Mouse (Mus musculus): ENCODE measurements at regions not wholly inside any gene's neighbourhood (a gene's known extent, or its start where the extent isn't known, plus 50 kb on each side); places are given as distances from the start of the nearest gene placed in this dataset.

- H3K27ac ChIP-seq (ENCODE audit: low read depth, low read length), result peak overlapping the region; percentile 41; the same call in 1 of the 2 replicates
- H3K4me2 ChIP-seq (ENCODE audit: low read depth, low read length, severe bottlenecking), result 0 out of 2 replicates have a peak overlapping the region, but pooled peaks have one; percentile 11
- H3K4me3 ChIP-seq (ENCODE audit: low read depth, low read length), result no peak overlapping the region
- peak; percentile 64 for ATAC-seq (replicated peaks; ENCODE audit: low FRiP score)
- 24% methylated on average over 5 of the region's 5 CpGs for WGBS
- peaks cover 9% of the 10 kb centered on the region for H3K4me1 ChIP-seq (replicated peaks; ENCODE audit: control insufficient read depth, insufficient read depth, low read length)
- no peaks in the 10 kb centered on the region for H3K9me3 ChIP-seq (ENCODE audit: control insufficient read depth, low read length)
- DNase-seq (ENCODE audit: low spot score), result no peak
- no peaks in the 10 kb centered on the region for H3K36me3 ChIP-seq (ENCODE audit: control insufficient read depth, insufficient read depth, low read length)
- H3K27me3 ChIP-seq (ENCODE audit: control insufficient read depth, insufficient read depth, low read length), result no peaks in the 10 kb centered on the region
- H3K9ac ChIP-seq (ENCODE audit: low read length), result no peak overlapping the region; the same call in 1 of the 2 replicates
Observed at GRCm38 (mm10) chr11:24628619-24629018, 550.8 kb downstream of the Bcl11a start.

GRCm38 (mm10) chr11:24629431-24629830, 551.6 kb downstream of the Bcl11a start:
- WGBS, result 75% methylated on average over 4 of the region's 4 CpGs
- no peak overlapping the region for H3K4me2 ChIP-seq (ENCODE audit: low read depth, low read length, severe bottlenecking)
- H3K4me3 ChIP-seq (ENCODE audit: low read depth, low read length), result no peak overlapping the region
- ATAC-seq (replicated peaks; ENCODE audit: low FRiP score), result no peak
- peaks cover 9% of the 10 kb centered on the region for H3K4me1 ChIP-seq (replicated peaks; ENCODE audit: control insufficient read depth, insufficient read depth, low read length)
- DNase-seq (ENCODE audit: low spot score), result no peak
- H3K9me3 ChIP-seq (ENCODE audit: control insufficient read depth, low read length), result no peaks in the 10 kb centered on the region
- H3K9ac ChIP-seq (ENCODE audit: low read length), result no peak overlapping the region
- no peaks in the 10 kb centered on the region for H3K36me3 ChIP-seq (ENCODE audit: control insufficient read depth, insufficient read depth, low read length)
- H3K27me3 ChIP-seq (ENCODE audit: control insufficient read depth, insufficient read depth, low read length), result no peaks in the 10 kb centered on the region
- no peak overlapping the region for H3K27ac ChIP-seq (ENCODE audit: low read depth, low read length)

- ATAC-seq (replicated peaks; ENCODE audit: low FRiP score), result peak; percentile 60; the same call in 1 of the 2 replicates
- DNase-seq (ENCODE audit: low spot score), result no peak
- Histone ChIP-seq H3K4me1 (replicated peaks; ENCODE audit: control insufficient read depth, insufficient read depth, low read length) (peaks cover 9% of the 10 kb centered on the region), H3K9me3 (ENCODE audit: control insufficient read depth, low read length) (no peaks in the 10 kb centered on the region), H3K9ac (ENCODE audit: low read length) (no peak overlapping the region), H3K27ac (ENCODE audit: low read depth, low read length) (peak overlapping the region; percentile 18; the same call in 1 of the 2 replicates), H3K27me3 (ENCODE audit: control insufficient read depth, insufficient read depth, low read length) (no peaks in the 10 kb centered on the region), H3K4me3 (ENCODE audit: low read depth, low read length) (no peak overlapping the region), H3K4me2 (ENCODE audit: low read depth, low read length, severe bottlenecking) (no peak overlapping the region), H3K36me3 (ENCODE audit: control insufficient read depth, insufficient read depth, low read length) (no peaks in the 10 kb centered on the region)
- WGBS, result 13% methylated on average over 1 of the region's 1 CpGs
Observed at GRCm38 (mm10) chr11:24630403-24630900, 552.6 kb downstream of the Bcl11a start.

- H3K9ac ChIP-seq (ENCODE audit: low read length), result no peak overlapping the region
- H3K27ac ChIP-seq (ENCODE audit: low read depth, low read length), result no peak overlapping the region
- no peak for ATAC-seq (replicated peaks; ENCODE audit: low FRiP score)
- no peaks in the 10 kb centered on the region for H3K9me3 ChIP-seq (ENCODE audit: control insufficient read depth, low read length)
- H3K4me3 ChIP-seq (ENCODE audit: low read depth, low read length), result no peak overlapping the region
- H3K4me2 ChIP-seq (ENCODE audit: low read depth, low read length, severe bottlenecking), result no peak overlapping the region
- no peak for DNase-seq (ENCODE audit: low spot score)
- H3K36me3 ChIP-seq (ENCODE audit: control insufficient read depth, insufficient read depth, low read length), result no peaks in the 10 kb centered on the region
- no peaks in the 10 kb centered on the region for H3K27me3 ChIP-seq (ENCODE audit: control insufficient read depth, insufficient read depth, low read length)
- peaks cover 9% of the 10 kb centered on the region for H3K4me1 ChIP-seq (replicated peaks; ENCODE audit: control insufficient read depth, insufficient read depth, low read length)
- WGBS, result 91% methylated on average over 2 of the region's 2 CpGs
Observed at GRCm38 (mm10) chr11:24631651-24632050, 553.8 kb downstream of the Bcl11a start.

GRCm38 (mm10) chr11:24636716-24637115, 558.9 kb downstream of the Bcl11a start:
- WGBS, result 91% methylated on average over 4 of the region's 4 CpGs
- DNase-seq (ENCODE audit: low spot score), result no peak

GRCm38 (mm10) chr11:24643439-24644109, 565.7 kb downstream of the Bcl11a start:
- no peak overlapping the region for H3K4me2 ChIP-seq (ENCODE audit: low read depth, low read length, severe bottlenecking)
- H3K27me3 ChIP-seq (ENCODE audit: control insufficient read depth, insufficient read depth, low read length), result no peaks in the 10 kb centered on the region
- peak; percentile 57 for DNase-seq (ENCODE audit: low spot score)
- H3K9ac ChIP-seq (ENCODE audit: low read length), result no peak overlapping the region
- no peak overlapping the region for H3K4me3 ChIP-seq (ENCODE audit: low read depth, low read length)
- 52% methylated on average over 11 of the region's 11 CpGs for WGBS
- no peaks in the 10 kb centered on the region for H3K9me3 ChIP-seq (ENCODE audit: control insufficient read depth, low read length)
- no peaks in the 10 kb centered on the region for H3K36me3 ChIP-seq (ENCODE audit: control insufficient read depth, insufficient read depth, low read length)
- no peaks in the 10 kb centered on the region for H3K4me1 ChIP-seq (replicated peaks; ENCODE audit: control insufficient read depth, insufficient read depth, low read length)
- ATAC-seq (replicated peaks; ENCODE audit: low FRiP score), result 0 out of 2 replicates have a peak, but pooled peaks have one; percentile 24
- H3K27ac ChIP-seq (ENCODE audit: low read depth, low read length), result no peak overlapping the region

More at GRCm38 (mm10) chr11:24636716-24637115, 558.9 kb downstream of the Bcl11a start:
- no peaks in the 10 kb centered on the region for H3K36me3 ChIP-seq (ENCODE audit: control insufficient read depth, insufficient read depth, low read length)
- no peak overlapping the region for H3K4me2 ChIP-seq (ENCODE audit: low read depth, low read length, severe bottlenecking)
- no peaks in the 10 kb centered on the region for H3K9me3 ChIP-seq (ENCODE audit: control insufficient read depth, low read length)
- no peaks in the 10 kb centered on the region for H3K27me3 ChIP-seq (ENCODE audit: control insufficient read depth, insufficient read depth, low read length)
- H3K27ac ChIP-seq (ENCODE audit: low read depth, low read length), result no peak overlapping the region
- H3K9ac ChIP-seq (ENCODE audit: low read length), result no peak overlapping the region
- no peak overlapping the region for H3K4me3 ChIP-seq (ENCODE audit: low read depth, low read length)
- no peaks in the 10 kb centered on the region for H3K4me1 ChIP-seq (replicated peaks; ENCODE audit: control insufficient read depth, insufficient read depth, low read length)
- no peak for ATAC-seq (replicated peaks; ENCODE audit: low FRiP score)

GRCm38 (mm10) chr11:24652852-24653251, 575.0 kb downstream of the Bcl11a start:
- Histone ChIP-seq H3K9me3 (ENCODE audit: control insufficient read depth, low read length) (no peaks in the 10 kb centered on the region), H3K27me3 (ENCODE audit: control insufficient read depth, insufficient read depth, low read length) (no peaks in the 10 kb centered on the region), H3K9ac (ENCODE audit: low read length) (no peak overlapping the region), H3K4me2 (ENCODE audit: low read depth, low read length, severe bottlenecking) (no peak overlapping the region), H3K36me3 (ENCODE audit: control insufficient read depth, insufficient read depth, low read length) (no peaks in the 10 kb centered on the region), H3K4me1 (replicated peaks; ENCODE audit: control insufficient read depth, insufficient read depth, low read length) (no peaks in the 10 kb centered on the region), H3K27ac (ENCODE audit: low read depth, low read length) (no peak overlapping the region), H3K4me3 (ENCODE audit: low read depth, low read length) (no peak overlapping the region)
- ATAC-seq (replicated peaks; ENCODE audit: low FRiP score), result no peak
- DNase-seq (ENCODE audit: low spot score), result no peak
- WGBS, result 81% methylated on average over 3 of the region's 3 CpGs

GRCm38 (mm10) chr11:24664082-24664481, 586.2 kb downstream of the Bcl11a start:
- H3K4me3 ChIP-seq (ENCODE audit: low read depth, low read length), result no peak overlapping the region
- no peaks in the 10 kb centered on the region for H3K36me3 ChIP-seq (ENCODE audit: control insufficient read depth, insufficient read depth, low read length)
- WGBS, result 90% methylated on average over 4 of the region's 4 CpGs
- H3K4me1 ChIP-seq (replicated peaks; ENCODE audit: control insufficient read depth, insufficient read depth, low read length), result no peaks in the 10 kb centered on the region
- H3K27ac ChIP-seq (ENCODE audit: low read depth, low read length), result no peak overlapping the region
- no peaks in the 10 kb centered on the region for H3K9me3 ChIP-seq (ENCODE audit: control insufficient read depth, low read length)
- H3K27me3 ChIP-seq (ENCODE audit: control insufficient read depth, insufficient read depth, low read length), result no peaks in the 10 kb centered on the region
- no peak overlapping the region for H3K4me2 ChIP-seq (ENCODE audit: low read depth, low read length, severe bottlenecking)
- DNase-seq (ENCODE audit: low spot score), result no peak
- ATAC-seq (replicated peaks; ENCODE audit: low FRiP score), result no peak
- no peak overlapping the region for H3K9ac ChIP-seq (ENCODE audit: low read length)

- ATAC-seq (replicated peaks; ENCODE audit: low FRiP score) (no peak), DNase-seq (ENCODE audit: low spot score) (no peak)
- H3K4me3 ChIP-seq (ENCODE audit: low read depth, low read length), result no peak overlapping the region
- no peaks in the 10 kb centered on the region for H3K9me3 ChIP-seq (ENCODE audit: control insufficient read depth, low read length)
- H3K4me2 ChIP-seq (ENCODE audit: low read depth, low read length, severe bottlenecking), result no peak overlapping the region
- H3K9ac ChIP-seq (ENCODE audit: low read length), result no peak overlapping the region
- no peak overlapping the region for H3K27ac ChIP-seq (ENCODE audit: low read depth, low read length)
- no peaks in the 10 kb centered on the region for H3K36me3 ChIP-seq (ENCODE audit: control insufficient read depth, insufficient read depth, low read length)
- WGBS, result 93% methylated on average over 2 of the region's 2 CpGs
- H3K27me3 ChIP-seq (ENCODE audit: control insufficient read depth, insufficient read depth, low read length), result no peaks in the 10 kb centered on the region
- no peaks in the 10 kb centered on the region for H3K4me1 ChIP-seq (replicated peaks; ENCODE audit: control insufficient read depth, insufficient read depth, low read length)
Observed at GRCm38 (mm10) chr11:24665310-24665709, 587.5 kb downstream of the Bcl11a start.

Measured in forebrain, embryonic 11.5 days (tissue).